Mouse (Mus musculus) neutrophil, adult 5-6 weeks (primary cell): ENCODE measurements around the gene Klrg1. TPM values are rescaled to one million over a fixed set of nuclear protein-coding genes. Genes with fewer than 3 reads are reported as not detected.

Source experiments
- ATAC-seq: fragments of 151-379, 151-347 bp; 2 replicates; pipeline ENCODE4 v1.8.0; 2017; ENCODE audit warnings: mild to moderate bottlenecking, moderate TSS enrichment; ENCODE audit not compliant: insufficient number of reproducible peaks, poor library complexity, low FRiP score, severe bottlenecking; ENCODE audit errors: extremely low read depth
- total RNA-seq: library from RNA; stranded (forward); fragments of 200-1000 nt; gene quantifications from 2 replicates; pipeline ENCODE4 v1.2.3, GENCODE M21; 2017

Klrg1 gene
- total RNA-seq, 1 experiment from 2014 or later = not detected

GRCm38 (mm10) chr6:122294290-122294689 lies 11.6 kb upstream of the Klrg1 start:
- no peak for ATAC-seq

- ATAC-seq = no peak
These were observed 11.1 kb upstream of the Klrg1 start for GRCm38 (mm10) chr6:122293796-122294195.

GRCm38 (mm10) chr6:122293121-122293520 lies 10.4 kb upstream of the Klrg1 start:
- ATAC-seq = no peak

DNA sequence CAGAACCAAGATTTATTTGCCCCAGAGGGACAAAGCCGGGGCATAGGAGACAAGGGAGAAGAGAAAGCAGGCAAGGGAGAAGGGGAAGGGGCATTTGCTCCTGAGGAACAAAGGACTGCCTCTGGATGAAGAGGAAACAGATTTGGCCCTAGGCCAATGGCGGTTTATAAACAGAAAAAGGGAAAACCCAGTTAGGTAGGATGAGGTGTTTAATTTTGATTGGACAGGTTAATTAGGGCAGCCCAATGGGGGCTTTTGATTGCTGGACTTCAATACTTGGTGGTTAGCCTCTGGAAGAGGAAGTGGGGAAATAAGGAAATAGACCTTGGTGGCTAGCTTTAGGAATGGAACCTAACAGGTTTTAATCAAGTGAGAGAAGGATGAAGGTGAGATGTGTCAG lies 9.5 kb upstream of the Klrg1 start:
- no peak for ATAC-seq

DNA sequence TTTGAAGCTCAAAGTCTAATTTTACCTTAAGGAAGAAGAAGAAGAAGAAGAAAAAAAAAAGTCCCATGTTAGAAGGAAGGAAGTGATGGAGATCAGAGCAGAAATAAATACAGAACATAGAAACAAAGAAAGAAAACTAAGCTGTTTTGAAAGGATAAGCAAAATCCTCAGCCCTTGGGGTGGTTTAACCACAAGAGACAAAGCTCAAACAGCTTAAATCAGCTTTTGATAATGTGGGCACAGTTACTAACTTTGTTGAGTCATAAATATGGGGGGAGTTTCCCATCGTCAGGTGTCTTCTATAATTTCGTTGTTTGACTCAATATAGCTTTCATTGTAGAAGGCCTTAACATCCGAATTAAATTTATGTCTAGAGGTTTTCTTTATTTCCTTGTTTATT lies 9.1 kb upstream of the Klrg1 start:
- no peak for ATAC-seq

GRCm38 (mm10) chr6:122291264-122291663 lies 8.6 kb upstream of the Klrg1 start:
- no peak for ATAC-seq

DNA sequence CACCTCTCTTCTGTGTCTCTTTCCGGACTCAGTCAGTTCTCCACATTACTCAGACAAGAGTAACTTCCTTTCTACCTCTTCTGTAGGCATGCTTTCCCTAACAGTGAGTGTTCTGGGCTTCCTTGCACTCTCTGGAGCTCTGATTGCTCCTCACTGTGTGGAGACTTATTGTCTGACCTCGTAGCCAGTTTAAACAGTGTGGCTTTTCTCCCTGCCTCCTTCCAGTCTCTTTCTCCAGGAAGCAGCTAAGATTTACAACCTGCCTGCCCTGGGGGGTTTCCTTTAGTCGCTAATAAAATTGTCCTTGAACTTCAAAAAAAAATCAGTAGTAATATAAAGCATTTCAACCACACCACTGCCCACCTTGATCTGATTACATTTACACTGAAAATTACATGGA lies 7.6 kb upstream of the Klrg1 start:
- no peak for ATAC-seq

- no peak for ATAC-seq
These were observed 6.6 kb upstream of the Klrg1 start for GRCm38 (mm10) chr6:122289313-122289712.

GRCm38 (mm10) chr6:122288263-122288662 lies 5.6 kb upstream of the Klrg1 start:
- ATAC-seq = no peak

DNA sequence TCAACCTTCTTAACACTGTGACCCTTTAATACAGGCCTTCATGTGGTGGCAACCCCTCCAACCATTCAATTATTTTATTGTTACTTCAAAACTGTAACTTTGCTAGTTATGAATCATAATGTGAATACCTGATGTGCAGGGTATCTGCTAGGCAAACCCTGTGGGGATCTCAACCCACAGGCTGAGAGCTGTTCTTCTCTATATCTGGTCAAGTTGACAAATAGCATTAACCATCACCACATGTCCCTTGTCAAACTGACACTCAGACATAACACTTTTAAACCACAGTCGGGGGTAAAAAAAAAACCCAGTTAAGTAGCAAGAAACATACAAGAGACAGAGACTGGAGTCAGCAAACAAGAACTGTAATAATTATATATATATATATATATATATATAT lies 2.1 kb upstream of the Klrg1 start:
- no peak for ATAC-seq

DNA sequence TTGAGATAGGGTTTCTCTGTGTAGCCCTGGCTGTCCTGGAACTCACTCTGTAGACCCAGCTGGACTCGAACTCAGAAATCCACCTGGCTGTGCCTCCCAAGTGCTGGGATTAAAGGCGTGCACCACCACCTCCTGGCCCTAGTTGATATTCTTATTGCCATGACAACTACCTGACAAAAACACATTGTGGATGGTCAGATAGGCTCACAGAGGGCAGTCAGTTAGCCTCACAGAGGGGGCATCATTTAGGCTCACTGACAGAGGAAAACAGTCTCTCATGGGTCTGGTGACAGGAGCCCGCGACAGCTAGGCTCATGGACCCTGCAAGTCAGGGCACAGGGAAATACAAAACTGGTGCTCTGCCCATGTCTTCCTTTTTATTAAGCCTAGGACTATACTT lies 1.6 kb upstream of the Klrg1 start:
- ATAC-seq = no peak

DNA sequence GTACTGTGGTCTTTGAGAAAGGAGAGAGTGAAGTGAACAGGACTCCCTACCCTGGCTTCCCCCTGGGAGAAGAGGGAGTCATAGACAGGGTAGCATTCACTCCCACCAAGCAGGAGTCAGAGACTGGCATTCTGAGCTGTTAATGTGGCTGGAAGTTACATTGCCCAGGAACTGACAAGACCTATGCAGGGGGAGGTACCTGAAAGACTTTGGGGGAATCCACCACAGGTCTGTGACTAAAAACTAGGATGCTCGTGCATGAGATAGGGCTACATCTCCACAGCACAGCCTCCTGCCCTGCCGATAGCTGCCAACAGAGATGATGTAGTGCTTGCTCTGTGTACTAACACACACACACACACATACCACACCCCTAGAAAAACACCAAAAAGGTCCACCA lies 747 bp upstream of the Klrg1 start:
- no peak for ATAC-seq

- no peak for ATAC-seq
These were observed 6.1 kb downstream of the Klrg1 start for GRCm38 (mm10) chr6:122276565-122276964.

DNA sequence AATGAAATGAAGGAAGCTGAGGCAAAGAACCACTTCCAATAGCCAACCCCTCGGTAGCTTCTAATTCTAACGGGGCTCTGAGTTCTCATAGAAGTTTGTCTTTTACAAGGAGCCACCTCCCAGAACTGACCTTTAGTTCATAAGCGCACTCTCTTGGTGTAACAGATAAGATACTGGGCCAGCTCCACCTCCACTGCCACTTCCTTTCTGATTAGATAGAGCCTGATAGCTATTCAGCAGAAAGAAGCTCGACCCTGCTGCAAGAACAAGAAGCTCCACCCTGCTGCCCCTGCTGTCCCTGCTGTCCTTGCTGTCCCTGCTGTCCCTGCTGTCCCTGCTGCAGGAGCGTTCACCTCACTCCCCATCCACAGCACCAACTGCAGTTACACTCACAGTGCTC lies 8.1 kb downstream of the Klrg1 start:
- no peak for ATAC-seq

DNA sequence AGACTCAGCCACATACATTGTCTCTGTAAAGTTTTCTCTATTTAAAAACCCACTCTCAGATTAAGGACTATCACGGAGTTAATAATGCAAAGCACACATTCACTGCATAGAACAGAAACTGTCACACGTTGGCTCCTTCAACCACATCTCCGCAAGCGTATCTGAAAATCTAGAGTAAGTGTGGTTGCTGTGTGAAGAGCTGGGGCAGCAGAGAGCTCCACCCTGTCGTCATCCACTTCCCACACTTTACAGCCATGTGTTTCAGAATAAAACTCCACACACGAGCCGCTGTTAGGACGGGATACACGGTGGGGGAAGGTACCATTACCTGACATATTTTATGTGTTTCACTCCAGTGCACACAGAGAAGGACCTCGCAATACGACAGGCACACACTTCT lies 12.5 kb downstream of the Klrg1 start:
- no peak for ATAC-seq

GRCm38 (mm10) chr6:122269170-122269569 lies 13.5 kb downstream of the Klrg1 start:
- no peak for ATAC-seq

DNA sequence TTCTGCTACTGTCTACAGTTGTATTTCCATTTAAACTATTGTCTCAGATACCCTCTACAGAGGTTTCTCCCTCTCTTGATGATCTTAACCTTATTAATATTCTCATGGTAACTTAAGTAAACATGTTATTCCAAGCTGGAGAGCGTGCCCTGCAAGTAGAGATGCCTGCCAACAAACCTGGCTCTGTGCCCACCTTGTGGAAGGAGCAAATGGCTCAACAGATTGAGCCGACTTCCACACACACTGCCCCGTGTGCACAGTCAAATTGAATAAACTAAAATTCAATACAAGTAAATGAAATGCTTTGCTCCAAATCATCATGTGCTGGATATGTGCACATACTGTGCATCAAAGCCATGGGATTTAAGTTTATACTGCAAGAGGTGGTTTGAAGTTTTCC lies 14.1 kb downstream of the Klrg1 start:
- ATAC-seq = no peak

GRCm38 (mm10) chr6:122262543-122262942 lies 20.1 kb downstream of the Klrg1 start:
- ATAC-seq = no peak

DNA sequence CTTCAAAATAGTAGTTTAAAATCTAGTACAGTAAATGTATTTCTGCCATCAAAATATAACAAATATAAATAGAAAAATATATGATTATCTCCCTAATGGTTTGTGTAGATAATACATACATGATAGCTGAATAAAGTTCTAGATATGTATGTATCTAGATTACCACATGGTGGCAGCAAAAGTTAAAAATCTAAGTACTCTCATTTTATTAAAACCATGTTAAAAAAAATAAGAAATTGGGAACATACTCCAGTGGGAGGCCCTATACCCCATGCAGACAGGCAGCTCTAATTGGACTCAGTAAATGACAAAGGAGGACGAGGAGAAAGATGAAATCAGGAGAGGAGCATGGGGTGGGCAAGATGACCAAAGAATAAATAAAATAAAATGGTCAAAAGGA lies 30.5 kb downstream of the Klrg1 start:
- ATAC-seq = no peak

DNA sequence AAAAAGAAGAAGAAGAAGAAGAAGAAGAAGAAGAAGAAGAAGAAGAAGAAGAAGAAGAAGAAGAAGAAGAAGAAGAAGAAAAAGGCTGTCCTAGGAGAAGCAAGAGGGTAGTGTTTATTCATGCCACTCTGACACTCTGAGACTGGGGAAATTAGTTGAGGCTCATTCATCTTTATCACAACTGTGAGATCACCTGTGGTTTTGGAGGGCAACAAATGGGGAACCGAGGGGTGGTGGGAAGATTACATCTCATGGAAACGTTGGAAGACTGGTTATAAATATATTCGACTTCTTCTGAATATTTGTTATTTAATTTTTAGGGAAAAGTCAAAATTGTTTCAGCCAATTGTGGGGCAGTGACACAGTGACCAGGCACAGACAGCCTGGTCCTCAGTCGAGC lies 32.6 kb downstream of the Klrg1 start:
- no peak for ATAC-seq
